Mouse (Mus musculus) cerebellum, adult 18-20 months (tissue): ENCODE measurements at regions not wholly inside any gene's neighbourhood (a gene's known extent, or its start where the extent isn't known, plus 50 kb on each side); places are given as distances from the start of the nearest gene placed in this dataset.

Source experiments
- DNase-seq, 2 experiments: peaks; one replicate each; pipeline ENCODE4 v3.0.0; 2021

DNA sequence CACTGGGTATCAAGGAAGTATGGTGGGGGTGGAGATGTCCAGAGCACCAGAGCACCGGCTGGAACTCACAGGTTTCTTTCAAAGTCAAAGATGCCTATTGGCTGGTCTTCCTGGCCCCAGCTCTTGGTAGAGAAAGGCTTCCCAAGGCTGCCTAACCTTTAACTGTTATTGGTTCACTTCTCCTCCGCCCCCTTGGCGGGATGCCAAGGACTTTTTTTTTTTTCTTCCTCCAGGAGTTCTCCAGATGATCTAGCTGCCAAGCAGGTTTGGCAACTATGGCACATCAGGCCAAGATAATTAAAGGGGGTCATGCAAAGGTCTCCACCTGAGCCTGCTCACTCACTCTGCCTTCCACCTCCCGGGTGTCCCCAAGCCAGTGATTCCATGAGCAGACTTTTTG is 67.5 kb downstream of the Sc5d start:
- DNase-seq, result no peak

- no peak for DNase-seq
Measured at GRCm38 (mm10) chr9:42196110-42196509, 67.9 kb downstream of the Sc5d start.

GRCm38 (mm10) chr9:42195651-42196050 is 68.4 kb downstream of the Sc5d start:
- no peak for DNase-seq

DNA sequence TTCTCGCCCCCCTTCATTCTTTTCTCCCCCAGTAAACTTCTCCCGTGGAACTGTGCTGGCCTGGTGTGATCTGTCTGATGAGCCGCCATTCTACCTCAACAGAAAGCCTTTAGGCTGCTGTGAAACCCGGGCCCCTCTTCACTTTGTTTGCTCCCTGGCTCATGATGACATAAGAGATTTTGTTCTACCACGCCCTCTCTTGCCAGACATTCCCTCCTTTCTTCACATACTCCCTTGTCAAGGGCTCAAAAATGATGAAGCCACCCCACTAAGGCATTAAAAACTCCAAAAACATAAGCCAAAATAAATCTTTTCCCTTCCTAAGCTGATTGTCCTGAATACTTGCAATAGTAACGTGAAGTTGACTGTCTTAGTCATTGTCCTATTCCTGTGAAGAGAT is 69.1 kb downstream of the Sc5d start:
- DNase-seq, result no peak

DNA sequence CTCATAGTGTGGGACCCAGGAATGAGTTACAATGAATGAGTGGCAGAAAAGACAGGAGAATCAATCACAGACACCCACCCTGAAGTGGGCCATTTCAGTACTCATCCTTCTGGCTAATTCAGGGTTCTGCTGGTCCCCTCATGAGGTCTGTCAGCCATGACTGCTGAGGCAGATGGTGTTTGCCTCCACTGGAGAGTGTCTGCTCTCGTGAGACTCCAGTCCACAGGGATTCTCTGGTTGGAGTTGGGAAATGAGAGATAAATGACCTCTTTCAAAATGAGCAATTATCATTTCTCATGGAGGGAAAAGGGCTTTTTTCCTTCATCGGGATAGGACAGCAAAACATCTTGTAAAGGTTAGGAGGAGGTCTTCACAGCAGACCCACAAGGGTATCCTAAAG is 69.9 kb downstream of the Sc5d start:
- no peak for DNase-seq

- DNase-seq, result no peak
Measured at GRCm38 (mm10) chr9:42192967-42193733, 69.1 kb upstream of the Sorl1 start.

DNA sequence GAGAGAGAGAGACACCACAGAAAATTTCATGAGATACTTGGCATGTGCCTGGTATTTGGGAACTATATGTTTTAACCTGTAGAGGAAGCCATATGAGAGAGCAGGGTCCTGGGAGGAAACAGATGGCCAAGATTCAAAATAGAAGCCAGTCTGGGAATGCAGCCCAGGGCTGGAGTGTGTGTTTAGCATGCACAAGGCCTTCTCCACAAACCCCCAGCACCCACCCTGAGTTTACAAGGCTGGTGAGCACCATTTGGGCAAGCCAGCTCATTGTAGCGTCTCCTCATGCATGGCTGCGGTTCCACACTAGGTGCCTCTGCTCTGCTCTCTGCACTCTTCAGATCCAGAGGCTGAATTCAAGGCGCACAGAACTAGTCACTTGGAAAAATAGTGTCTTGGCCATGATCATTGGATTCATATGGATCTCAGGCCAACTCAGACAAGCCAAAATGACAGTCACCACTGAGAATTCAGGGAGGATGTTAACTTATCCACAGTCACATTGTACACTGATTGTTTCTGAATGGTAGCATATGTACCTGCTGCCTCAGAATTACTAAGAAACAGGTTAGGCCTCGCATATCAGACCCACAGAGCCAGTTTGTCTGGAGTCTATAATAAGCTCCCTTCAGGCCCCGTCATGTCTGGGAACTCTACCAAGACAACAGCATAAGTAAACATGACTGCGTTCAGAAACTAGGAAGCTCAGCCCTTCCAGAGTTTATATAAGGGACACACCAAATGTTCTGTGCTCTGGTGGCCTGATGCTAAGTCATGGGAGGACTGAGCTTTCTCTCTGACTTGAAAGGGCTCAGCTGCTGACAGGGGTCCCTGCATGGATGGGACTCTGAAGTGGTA is 63.5 kb upstream of the Sorl1 start:
- DNase-seq, result peak; percentile 75 to 76

- no peak for DNase-seq
Measured at GRCm38 (mm10) chr9:42184104-42184635, 60.1 kb upstream of the Sorl1 start.

- DNase-seq, result peak; percentile 83 to 90
Measured at GRCm38 (mm10) chr9:42183448-42183847, 59.4 kb upstream of the Sorl1 start.

DNA sequence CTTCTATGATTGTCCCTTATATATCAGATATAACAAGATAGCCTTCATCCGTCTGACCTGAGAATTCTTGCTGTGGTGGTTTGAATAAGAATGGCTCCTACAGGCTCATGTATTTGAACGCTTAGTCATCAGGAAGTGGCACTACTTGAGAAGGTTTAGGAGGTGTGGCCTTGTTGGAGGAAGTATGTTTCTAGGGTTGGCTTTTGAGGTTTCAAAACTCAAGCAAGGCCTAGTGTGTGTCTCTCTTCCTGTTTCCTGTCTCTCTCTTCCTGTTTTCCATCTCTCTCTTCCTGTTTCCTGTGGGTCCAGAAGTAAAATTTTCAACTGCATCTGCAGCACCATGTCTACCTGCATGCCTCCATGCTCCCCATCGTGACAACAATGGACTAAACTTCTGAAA is 58.3 kb upstream of the Sorl1 start:
- DNase-seq, result no peak

- DNase-seq, result no peak
Measured at GRCm38 (mm10) chr9:42180152-42180551, 56.1 kb upstream of the Sorl1 start.

- no peak for DNase-seq
Measured at GRCm38 (mm10) chr9:42178759-42179377, 54.8 kb upstream of the Sorl1 start.

DNA sequence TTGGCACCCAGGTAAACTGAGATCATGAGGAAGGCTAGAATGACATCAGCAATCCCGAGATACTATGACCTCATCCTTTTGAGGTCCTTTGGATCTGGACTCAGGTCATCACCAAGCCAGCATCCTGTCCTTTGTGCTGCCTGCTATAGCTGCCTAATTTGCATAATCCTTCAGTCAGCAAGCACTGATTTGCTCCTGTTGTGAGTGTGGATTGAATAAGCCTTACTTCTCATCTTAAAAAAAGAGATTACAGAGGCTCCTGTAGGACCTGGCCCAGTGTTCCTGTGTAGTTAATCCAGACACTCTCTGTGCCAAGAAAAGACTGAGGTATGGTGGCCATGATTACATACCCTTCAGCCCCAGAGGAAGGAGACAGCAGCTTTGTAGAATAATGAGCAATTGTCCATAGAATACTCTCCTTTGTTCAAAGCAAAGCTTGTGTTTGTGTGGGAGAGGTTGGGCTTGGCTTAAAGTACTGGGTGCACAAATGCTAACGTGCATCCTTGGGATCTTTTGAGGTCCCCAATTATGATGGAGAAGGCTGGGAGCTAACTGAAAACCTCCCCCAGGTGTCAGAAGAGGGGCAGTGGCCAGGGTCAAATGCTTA is 50.4 kb upstream of the Sorl1 start:
- DNase-seq, result no peak
